Mouse (Mus musculus) CH12.LX (cell line): Measurements from ENCODE around the gene Fam228a. TPM values are rescaled to one million over a fixed set of nuclear protein-coding genes. Genes with fewer than 3 reads are reported as not detected.

Source experiments
- DNase-seq: peaks from one replicate; pipeline ENCODE4 v3.0.0-alpha.2; 2013; ENCODE audit errors: extremely low read depth
- H3K27ac ChIP-seq: 2 replicates; pipeline ENCODE4 v1.5.1; 2012; ENCODE audit warnings: low read depth, mild to moderate bottlenecking, control low read depth, moderate library complexity; ENCODE audit not compliant: insufficient read depth
- H3K27me3 ChIP-seq: replicated peaks from 2 replicates; pipeline ENCODE3; 2012; ENCODE audit warnings: inconsistent platforms
- H3K36me3 ChIP-seq, 2 experiments: replicated peaks in 1 of 2; 2 replicates each; pipeline versions ENCODE3 to v1.6.1; 2012; ENCODE audit warnings: inconsistent platforms in 1 of 2, low read length in 1 of 2, mild to moderate bottlenecking in 1 of 2, mixed read lengths in 1 of 2, moderate library complexity in 1 of 2; ENCODE audit not compliant: control insufficient read depth in 1 of 2, insufficient read depth in 1 of 2
- H3K4me1 ChIP-seq, 2 experiments: 2 replicates each; pipeline ENCODE4 v1.6.1; 2012; ENCODE audit warnings: inconsistent platforms in 1 of 2, moderate library complexity in 1 of 2; ENCODE audit not compliant: insufficient read depth in 2 of 2, control insufficient read depth in 1 of 2
- H3K4me2 ChIP-seq: 2 replicates; pipeline ENCODE4 v1.6.1; 2012; ENCODE audit warnings: low read depth, mild to moderate bottlenecking, control low read depth; ENCODE audit not compliant: poor library complexity, insufficient read depth, severe bottlenecking
- H3K4me3 ChIP-seq, 3 experiments: fragments of 150-350 bp in 1 of 3; sonication (generic) in 1 of 3; replicated peaks in 1 of 3; 2 replicates each; pipeline versions ENCODE3 to v1.5.1; 2011 to 2012; ENCODE audit warnings: low read depth in 2 of 3, low read length in 2 of 3, mild to moderate bottlenecking in 2 of 3, moderate library complexity in 2 of 3, control low read depth in 1 of 3, improper control_type of control experiment in 1 of 3, inconsistent platforms in 1 of 3, mixed read lengths in 1 of 3; ENCODE audit not compliant: poor library complexity in 1 of 3
- H3K79me2 ChIP-seq: replicated peaks from 2 replicates; pipeline ENCODE4 v1.6.1; 2012; ENCODE audit warnings: mild to moderate bottlenecking, moderate library complexity; ENCODE audit not compliant: control insufficient read depth, poor library complexity, insufficient read depth, severe bottlenecking; ENCODE audit errors: extremely low read depth
- H3K9ac ChIP-seq: 2 replicates; pipeline ENCODE4 v1.6.1; 2012; ENCODE audit warnings: low read depth, mild to moderate bottlenecking, control low read depth, moderate library complexity; ENCODE audit not compliant: insufficient read depth
- H3K9me3 ChIP-seq: replicated peaks from 2 replicates; pipeline ENCODE3; 2012; ENCODE audit warnings: low read length, inconsistent platforms, mixed read lengths
- CHD1 ChIP-seq: IDR thresholded peaks from 2 replicates; pipeline ENCODE4 v1.6.1; 2012; ENCODE audit warnings: low read depth, low read length, improper control_type of control experiment, inconsistent platforms
- CTCF ChIP-seq, 2 experiments: IDR thresholded peaks in 1 of 2; conservative IDR thresholded peaks in 1 of 2; 2 replicates each; pipeline ENCODE4 v1.5.1; 2011 to 2012; ENCODE audit warnings: low read depth in 2 of 2, low read length in 2 of 2, improper control_type of control experiment in 1 of 2, inconsistent platforms in 1 of 2, mild to moderate bottlenecking in 1 of 2, moderate library complexity in 1 of 2
- ETS1 ChIP-seq: conservative IDR thresholded peaks from 2 replicates; pipeline ENCODE4 v1.6.1; 2012; ENCODE audit warnings: low read depth, mild to moderate bottlenecking, inconsistent platforms, low read length, improper control_type of control experiment, moderate library complexity
- GABPA ChIP-seq: IDR thresholded peaks from 2 replicates; pipeline ENCODE4 v1.6.1; 2012; ENCODE audit warnings: low read depth, low read length, improper control_type of control experiment, inconsistent platforms; ENCODE audit not compliant: insufficient replicate concordance
- IRF4 ChIP-seq: IDR thresholded peaks from 2 replicates; pipeline ENCODE4 v1.6.1; 2014; ENCODE audit warnings: low read depth, mild to moderate bottlenecking, inconsistent platforms, low read length, improper control_type of control experiment
- JUN ChIP-seq: IDR thresholded peaks from 2 replicates; pipeline ENCODE4 v1.6.1; 2011; ENCODE audit warnings: low read depth, mild to moderate bottlenecking, low read length, improper control_type of control experiment, moderate library complexity; ENCODE audit not compliant: insufficient read depth
- KAT2A ChIP-seq: IDR thresholded peaks from 2 replicates; pipeline ENCODE4 v1.6.1; 2012; ENCODE audit warnings: low read length, improper control_type of control experiment, inconsistent platforms; ENCODE audit not compliant: insufficient replicate concordance
- MAX ChIP-seq: IDR thresholded peaks from 2 replicates; pipeline ENCODE4 v1.6.1; 2011; ENCODE audit warnings: low read length, improper control_type of control experiment
- MEF2A ChIP-seq: IDR thresholded peaks from 2 replicates; pipeline ENCODE4 v1.6.1; 2014; ENCODE audit warnings: low read depth, mild to moderate bottlenecking, inconsistent platforms, low read length, improper control_type of control experiment, borderline replicate concordance
- MXI1 ChIP-seq: IDR thresholded peaks from 2 replicates; pipeline ENCODE4 v1.6.1; 2011; ENCODE audit warnings: mild to moderate bottlenecking, low read depth, low read length, improper control_type of control experiment
- NELFE ChIP-seq: IDR thresholded peaks from 2 replicates; pipeline ENCODE4 v1.6.1; 2011; ENCODE audit warnings: low read depth, low read length, improper control_type of control experiment
- NRF1 ChIP-seq: IDR thresholded peaks from 2 replicates; pipeline ENCODE4 v1.6.1; 2014; ENCODE audit warnings: low read depth, mild to moderate bottlenecking, inconsistent platforms, low read length, improper control_type of control experiment, moderate library complexity
- PAX5 ChIP-seq: IDR thresholded peaks from 2 replicates; pipeline ENCODE4 v1.6.1; 2012; ENCODE audit warnings: low read length, inconsistent platforms, mixed read lengths
- RAD21 ChIP-seq: IDR thresholded peaks from 2 replicates; pipeline ENCODE4 v1.6.1; 2011; ENCODE audit warnings: low read depth, mild to moderate bottlenecking, low read length, improper control_type of control experiment, moderate library complexity
- RCOR1 ChIP-seq: conservative IDR thresholded peaks from 2 replicates; pipeline ENCODE4 v1.6.1; 2012; ENCODE audit warnings: low read depth, mild to moderate bottlenecking, inconsistent platforms, low read length, improper control_type of control experiment
- TBP ChIP-seq: conservative IDR thresholded peaks from 2 replicates; pipeline ENCODE4 v1.6.1; 2011; ENCODE audit warnings: low read depth, low read length, improper control_type of control experiment
- TCF12 ChIP-seq: IDR thresholded peaks from 2 replicates; pipeline ENCODE4 v1.6.1; 2014; ENCODE audit warnings: low read depth, mild to moderate bottlenecking, inconsistent platforms, low read length, improper control_type of control experiment
- UBTF ChIP-seq: IDR thresholded peaks from 2 replicates; pipeline ENCODE4 v1.6.1; 2012; ENCODE audit warnings: low read depth, mild to moderate bottlenecking, inconsistent platforms, low read length, improper control_type of control experiment, moderate library complexity
- USF1 ChIP-seq: IDR thresholded peaks from 2 replicates; pipeline ENCODE4 v1.6.1; 2014; ENCODE audit warnings: low read depth, mild to moderate bottlenecking, inconsistent platforms, low read length, improper control_type of control experiment
- USF2 ChIP-seq: conservative IDR thresholded peaks from 2 replicates; pipeline ENCODE4 v1.6.1; 2011; ENCODE audit warnings: low read depth, low read length, improper control_type of control experiment
- ZKSCAN1 ChIP-seq: IDR thresholded peaks from 2 replicates; pipeline ENCODE4 v1.6.1; 2012; ENCODE audit warnings: low read depth, inconsistent platforms, low read length, improper control_type of control experiment, borderline replicate concordance
- dilution Hi-C: fragments of 300-500 bp; cut with MboI; formaldehyde crosslinking; loops from 2 replicates; pipeline ENCODE4 v1.14.3; 2020; ENCODE audit warnings: low sequenced_read_pairs; ENCODE audit not compliant: extremely low pct_unique_long_range_greater_than_20kb, extremely low pct_ligation_motif_present
- in situ Hi-C: fragments of 300-500 bp; cut with MboI; formaldehyde crosslinking; loops from 3 replicates; pipeline ENCODE4 v1.14.3; 2019; ENCODE audit warnings: low sequenced_read_pairs, low pct_ligation_motif_present, low pct_unique_long_range_greater_than_20kb, mixed read lengths
- polyA plus RNA-seq: library from polyadenylated mRNA; unstranded; fragments of >175 nt; gene quantifications from 2 replicates; pipeline ENCODE4 v1.2.1, GENCODE M21; 2012; ENCODE audit warnings: low read depth; ENCODE audit not compliant: insufficient read length
- total RNA-seq, 2 experiments: library from RNA; depleted of rRNA; stranded (reverse); fragments of 300-350 nt in 1 of 2; fragments of >200 nt in 1 of 2; gene quantifications; 2 replicates each; pipeline ENCODE4 v1.2.3; 2012 to 2014

The Fam228a gene
- total and polyA plus RNA-seq, 3 experiments, result not detected

- H3K36me3 ChIP-seq, result no peaks in the 10 kb centered on the region
- no peak overlapping the region for H3K9ac ChIP-seq
- no peaks in the 10 kb centered on the region for H3K4me1 ChIP-seq
- in situ Hi-C loops (no loop called here), dilution Hi-C loops (no loop called here)
- no peak overlapping the region for H3K27ac ChIP-seq
- H3K79me2 ChIP-seq, result no peaks in the 10 kb centered on the region
- H3K9me3 ChIP-seq, result no peaks in the 10 kb centered on the region
- TF ChIP-seq CTCF (conservative IDR thresholded peaks at IDR 0.05 in 1 of 2, IDR thresholded peaks at IDR 0.05 in 1 of 2; ENCODE audit: low read depth in 2 of 2, low read length in 2 of 2), result no peak
- no peak for TF ChIP-seq RAD21
- H3K4me3 ChIP-seq, result no peak overlapping the region
- no peak for DNase-seq
- H3K4me2 ChIP-seq, result no peak overlapping the region
- H3K27me3 ChIP-seq, result no peaks in the 10 kb centered on the region
Measured at GRCm38 (mm10) chr12:4740823-4741222, 2.6 kb upstream of the Fam228a start.

DNA sequence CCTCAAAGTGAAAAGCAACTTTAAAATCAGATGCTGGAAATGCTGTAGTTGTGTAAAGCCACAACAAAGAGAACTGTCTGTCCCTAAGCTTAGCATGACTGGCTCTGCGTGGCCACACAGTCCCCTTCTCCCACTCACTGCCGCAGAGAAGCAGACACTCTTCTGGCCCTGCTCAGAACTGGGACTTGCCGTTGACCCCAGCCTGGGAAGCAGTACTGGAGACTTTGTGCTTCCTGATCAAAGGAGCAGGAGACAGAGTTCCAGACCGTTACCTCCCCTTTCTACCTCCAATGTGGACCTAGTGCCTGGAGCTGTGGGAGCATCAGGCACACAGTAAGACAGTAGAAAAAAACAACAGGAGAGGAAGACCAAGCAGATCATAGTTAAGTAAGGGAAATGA is 5.9 kb downstream of the Fam228a start:
- dilution Hi-C loops (no loop called here), in situ Hi-C loops (no loop called here)
- no peak overlapping the region for H3K4me3 ChIP-seq
- H3K79me2 ChIP-seq, result no peaks in the 10 kb centered on the region
- H3K27ac ChIP-seq, result no peak overlapping the region
- H3K36me3 ChIP-seq, result peaks cover 0 to 5% of the 10 kb centered on the region in 2 experiments
- TF ChIP-seq RAD21, result no peak
- TF ChIP-seq USF1, result no peak
- TF ChIP-seq PAX5, result no peak
- no peak for TF ChIP-seq MAX
- no peak for TF ChIP-seq USF2
- no peak for TF ChIP-seq TBP
- no peak for TF ChIP-seq UBTF
- no peak for TF ChIP-seq NELFE
- TF ChIP-seq KAT2A, result no peak
- no peak for TF ChIP-seq MEF2A
- no peak for TF ChIP-seq CHD1
- no peak for TF ChIP-seq GABPA
- TF ChIP-seq ZKSCAN1, result no peak
- TF ChIP-seq NRF1, result no peak
- no peak for TF ChIP-seq RCOR1
- no peak for TF ChIP-seq JUN
- TF ChIP-seq TCF12, result no peak
- no peak for TF ChIP-seq ETS1
- no peak for TF ChIP-seq MXI1
- TF ChIP-seq IRF4, result no peak
- peaks cover 3% of the 10 kb centered on the region for H3K9me3 ChIP-seq
- no peak overlapping the region for H3K4me2 ChIP-seq
- no peak for DNase-seq
- no peaks in the 10 kb centered on the region for H3K27me3 ChIP-seq
- H3K9ac ChIP-seq, result no peak overlapping the region
- H3K4me1 ChIP-seq, result no peaks in the 10 kb centered on the region
